Mouse (Mus musculus) kidney, adult 2 months (tissue): Measurements from ENCODE around the gene Selenom. TPM values are rescaled to one million over a fixed set of nuclear protein-coding genes. Genes with fewer than 3 reads are reported as not detected.
A peak's percentile ranks its signal among the peaks of the same experiment; 100 is the strongest.

Source experiments
- DNase-seq: peaks from one replicate; pipeline ENCODE4 v3.0.0; 2021
- H3K27ac ChIP-seq: fragments of 200-500 bp; 2 replicates; pipeline ENCODE4 v1.5.1; 2012; ENCODE audit warnings: low read depth, low read length, control low read depth, inconsistent platforms; ENCODE audit not compliant: insufficient read depth
- H3K27me3 ChIP-seq: fragments of 200-500 bp; replicated peaks from 2 replicates; pipeline ENCODE4 v1.6.1; 2012; ENCODE audit warnings: mild to moderate bottlenecking, moderate library complexity, low read length, inconsistent platforms; ENCODE audit not compliant: control insufficient read depth, insufficient read depth
- H3K36me3 ChIP-seq: fragments of 200-500 bp; 2 replicates; pipeline ENCODE4 v1.6.1; 2012; ENCODE audit warnings: mild to moderate bottlenecking, moderate library complexity, low read length, inconsistent platforms; ENCODE audit not compliant: control insufficient read depth, insufficient read depth
- H3K4me1 ChIP-seq: fragments of 200-500 bp; 2 replicates; pipeline ENCODE4 v1.6.1; 2011; ENCODE audit warnings: low read length; ENCODE audit not compliant: control insufficient read depth, insufficient read depth
- H3K4me3 ChIP-seq: fragments of 200-500 bp; 2 replicates; pipeline ENCODE4 v1.5.1; 2011; ENCODE audit warnings: mild to moderate bottlenecking, low read depth, low read length, control low read depth; ENCODE audit not compliant: insufficient read depth
- CTCF ChIP-seq: fragments of 200-500 bp; conservative IDR thresholded peaks from 2 replicates; pipeline ENCODE4 v1.5.1; 2011; ENCODE audit warnings: low read depth, mild to moderate bottlenecking, control low read depth, low read length, moderate library complexity, mixed read lengths; ENCODE audit not compliant: insufficient read depth, insufficient read length
- POLR2A ChIP-seq: fragments of 200-500 bp; IDR thresholded peaks from one replicate; pipeline ENCODE4 v1.6.1; 2011; ENCODE audit warnings: low read depth, low read length, control low read depth
- WGBS: fragments of 180-500 bp; shearing (Covaris S2); methylation state at CpG from one replicate; pipeline ENCODE4 v1.1.7; 2018; 5-methylcytosine and 5-hydroxymethylcytosine counted together
- polyA plus RNA-seq: library from polyadenylated mRNA; depleted of rRNA; stranded (reverse); fragments of >200 nt; gene quantifications from 2 replicates; pipeline ENCODE4 v1.2.3, GENCODE M21; 2012

Selenom gene
- polyA plus RNA-seq, 1 experiment: 136 TPM

DNA sequence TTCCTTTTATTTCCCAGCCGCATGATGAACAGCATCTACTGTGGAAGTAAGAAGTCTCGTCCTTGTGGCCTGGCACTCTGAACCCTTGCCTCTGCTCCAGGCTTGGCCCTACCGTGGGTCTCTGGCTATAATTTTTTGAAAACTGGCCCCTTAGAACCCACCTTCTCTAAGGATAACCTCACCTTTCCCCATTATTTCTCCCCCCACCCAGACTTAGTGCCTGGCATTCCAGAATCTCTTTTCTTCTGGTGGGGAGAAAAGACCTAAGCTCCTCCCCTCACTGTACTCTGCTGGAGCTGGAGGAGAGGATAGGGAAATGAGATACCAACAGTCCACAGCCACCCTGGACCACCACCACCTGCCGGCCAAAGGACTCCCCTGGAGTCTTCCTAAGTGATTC, 732 bp downstream of the Selenom start:
- peak overlapping the region; percentile 68 for H3K4me3 ChIP-seq
- DNase-seq: no peak
- 10% methylated on average over 4 of the region's 4 CpGs for WGBS
- TF ChIP-seq CTCF: no peak
- TF ChIP-seq POLR2A: no peak
- H3K27me3 ChIP-seq: no peaks in the 10 kb centered on the region
- H3K36me3 ChIP-seq: peaks cover 2% of the 10 kb centered on the region; the same call in 1 of the 2 replicates
- H3K27ac ChIP-seq: 0 out of 2 replicates have a peak overlapping the region, but pooled peaks have one; percentile 14
- H3K4me1 ChIP-seq: peaks cover 10% of the 10 kb centered on the region

DNA sequence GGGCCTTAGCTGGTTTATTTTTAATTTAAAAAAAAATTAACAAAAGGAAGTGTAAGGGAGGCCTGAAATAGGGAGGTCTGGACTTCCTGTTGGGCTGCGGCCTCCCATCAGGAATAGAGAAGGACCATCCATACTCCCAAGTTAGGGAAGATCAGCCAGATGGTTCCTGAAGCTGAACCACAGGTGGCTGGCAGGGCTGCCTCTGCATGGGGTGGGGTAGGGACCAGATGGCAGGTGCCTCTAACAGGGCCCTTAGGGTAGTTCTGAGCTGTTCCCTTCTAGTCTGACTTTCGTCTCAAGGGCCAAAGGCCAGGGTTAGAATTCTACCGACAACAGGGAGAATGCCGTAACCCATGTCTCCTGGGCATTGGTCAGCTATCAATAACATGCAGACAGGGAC, 1.2 kb downstream of the Selenom start:
- 47% methylated on average over 4 of the region's 4 CpGs for WGBS
- no peaks in the 10 kb centered on the region for H3K27me3 ChIP-seq
- TF ChIP-seq CTCF (no peak), POLR2A (no peak)
- peaks cover 4% of the 10 kb centered on the region for H3K36me3 ChIP-seq
- no peak for DNase-seq
- peak overlapping the region; percentile 68 for H3K4me3 ChIP-seq
- no peak overlapping the region for H3K27ac ChIP-seq
- peaks cover 9% of the 10 kb centered on the region for H3K4me1 ChIP-seq

DNA sequence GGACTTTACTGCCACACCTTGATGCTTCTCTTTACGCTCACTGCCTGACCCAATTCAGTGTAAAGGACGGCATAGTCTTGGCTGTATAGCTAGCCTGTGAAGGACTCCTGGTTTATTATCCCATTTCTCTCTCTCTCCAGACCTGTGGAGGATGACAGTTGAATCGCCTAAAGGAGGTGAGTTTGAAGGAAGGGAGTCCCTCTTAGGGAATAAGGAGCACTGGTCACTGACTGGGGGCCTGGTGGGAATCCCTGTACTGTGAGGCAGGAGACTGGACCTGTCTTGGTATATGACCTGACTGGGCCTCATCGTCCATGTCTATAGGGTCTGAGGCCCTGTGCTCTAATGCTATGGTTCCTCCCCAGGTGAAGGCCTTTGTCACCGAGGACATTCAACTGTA, 1.6 kb downstream of the Selenom start:
- DNase-seq: no peak
- H3K27ac ChIP-seq: no peak overlapping the region
- WGBS: 80% methylated on average over 5 of the region's 5 CpGs
- H3K27me3 ChIP-seq: no peaks in the 10 kb centered on the region
- no peak overlapping the region for H3K4me3 ChIP-seq
- peaks cover 5% of the 10 kb centered on the region for H3K36me3 ChIP-seq
- peaks cover 9% of the 10 kb centered on the region for H3K4me1 ChIP-seq
- no peak for TF ChIP-seq CTCF

DNA sequence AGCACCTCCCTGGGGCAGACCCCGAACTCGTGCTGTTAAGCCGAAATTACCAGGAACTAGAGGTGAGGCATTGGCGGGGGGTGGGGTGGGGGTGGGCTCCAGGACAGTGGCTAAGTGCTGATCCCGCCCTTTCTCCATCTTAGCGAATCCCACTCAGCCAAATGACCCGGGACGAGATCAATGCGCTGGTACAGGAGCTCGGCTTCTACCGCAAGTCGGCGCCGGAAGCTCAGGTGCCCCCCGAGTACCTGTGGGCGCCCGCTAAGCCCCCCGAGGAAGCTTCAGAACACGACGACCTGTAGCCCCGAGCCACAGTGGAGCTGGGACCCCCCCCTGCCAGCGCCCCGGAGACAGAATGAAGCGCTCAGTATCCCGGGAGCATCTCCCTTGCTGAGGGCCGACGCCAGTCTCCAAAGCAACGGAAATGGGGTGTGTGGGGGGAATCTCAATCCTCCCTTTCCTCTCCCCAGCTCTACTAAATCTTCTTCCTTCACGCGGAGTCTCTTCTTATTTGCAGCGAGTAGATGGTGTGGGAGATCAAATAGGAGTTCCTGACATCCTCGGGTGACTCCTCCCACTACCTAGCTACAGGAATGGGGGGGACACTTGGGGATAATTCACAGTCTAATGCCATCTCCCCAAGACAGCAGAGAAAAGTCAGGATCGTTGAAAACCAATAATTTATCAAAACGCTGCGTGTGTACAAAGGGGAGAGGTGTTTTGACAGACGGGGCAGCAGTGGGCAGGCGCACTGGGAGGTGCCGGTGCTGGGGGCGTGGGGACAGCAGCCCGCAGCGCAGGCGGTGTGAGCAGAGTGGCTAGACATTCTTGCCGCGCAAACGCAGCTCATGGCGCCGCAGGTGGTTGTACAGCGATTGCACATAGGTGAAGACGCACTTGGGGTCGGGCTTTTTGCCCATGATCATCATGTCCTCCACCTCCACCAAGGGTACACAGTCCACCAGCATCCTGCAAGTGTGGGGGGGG, 2.7 kb downstream of the Selenom start:
- no peak overlapping the region for H3K27ac ChIP-seq
- DNase-seq: peak; percentile 59
- 5% methylated on average over 50 of the region's 50 CpGs for WGBS
- H3K27me3 ChIP-seq: no peaks in the 10 kb centered on the region
- TF ChIP-seq POLR2A: peak; percentile 80
- no peak for TF ChIP-seq CTCF
- H3K4me1 ChIP-seq: peaks cover 9% of the 10 kb centered on the region
- peaks cover 13% of the 10 kb centered on the region for H3K36me3 ChIP-seq
- H3K4me3 ChIP-seq: no peak overlapping the region

DNA sequence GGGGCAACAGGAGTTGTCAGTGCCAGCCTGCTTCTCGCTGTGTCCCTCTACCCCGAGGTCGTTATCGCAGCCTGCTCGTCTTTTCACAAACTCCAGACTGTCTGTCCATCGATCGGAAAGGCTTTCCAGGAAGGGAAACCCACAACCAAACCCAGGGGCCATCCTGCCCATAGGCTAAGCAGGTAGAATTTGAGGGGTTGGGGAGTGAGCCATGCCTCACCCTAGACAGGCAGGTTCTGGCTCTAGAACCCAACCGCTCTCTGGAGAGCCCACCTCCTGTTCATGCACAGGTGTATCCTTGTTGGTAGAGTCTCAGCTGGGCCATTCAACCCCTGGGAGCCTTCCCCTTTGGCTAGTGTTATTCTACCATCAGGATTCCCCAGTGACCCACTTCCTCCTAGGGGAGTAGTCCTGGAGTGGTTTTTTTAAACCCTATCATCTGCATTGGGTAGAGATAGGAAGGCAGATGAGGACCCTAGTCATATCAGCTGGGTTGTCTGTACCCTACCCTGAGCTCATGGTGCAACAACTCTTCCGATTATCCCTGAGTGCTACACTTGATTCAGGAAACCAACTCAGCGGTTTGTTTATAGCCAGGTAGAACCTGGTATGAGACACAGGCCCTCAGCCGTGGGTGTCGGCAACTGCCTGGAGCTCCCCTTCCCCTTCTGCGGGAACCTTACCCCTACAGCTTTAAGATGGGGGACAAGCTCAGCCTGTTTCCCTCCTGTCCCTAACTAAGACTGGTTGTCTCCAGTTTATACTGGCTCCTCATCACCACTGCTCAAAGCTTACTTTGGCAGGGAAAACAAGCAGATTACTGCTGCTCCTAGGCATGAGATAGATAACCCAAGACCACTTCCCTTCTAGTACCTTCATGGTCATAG, 3.6 kb downstream of the Selenom start:
- no peak for DNase-seq
- Histone ChIP-seq H3K36me3 (peaks cover 17% of the 10 kb centered on the region), H3K27me3 (no peaks in the 10 kb centered on the region), H3K4me3 (no peak overlapping the region), H3K27ac (no peak overlapping the region), H3K4me1 (peaks cover 9% of the 10 kb centered on the region)
- 36% methylated on average over 13 of the region's 13 CpGs for WGBS
- no peak for TF ChIP-seq CTCF
- peak; percentile 8 for TF ChIP-seq POLR2A

DNA sequence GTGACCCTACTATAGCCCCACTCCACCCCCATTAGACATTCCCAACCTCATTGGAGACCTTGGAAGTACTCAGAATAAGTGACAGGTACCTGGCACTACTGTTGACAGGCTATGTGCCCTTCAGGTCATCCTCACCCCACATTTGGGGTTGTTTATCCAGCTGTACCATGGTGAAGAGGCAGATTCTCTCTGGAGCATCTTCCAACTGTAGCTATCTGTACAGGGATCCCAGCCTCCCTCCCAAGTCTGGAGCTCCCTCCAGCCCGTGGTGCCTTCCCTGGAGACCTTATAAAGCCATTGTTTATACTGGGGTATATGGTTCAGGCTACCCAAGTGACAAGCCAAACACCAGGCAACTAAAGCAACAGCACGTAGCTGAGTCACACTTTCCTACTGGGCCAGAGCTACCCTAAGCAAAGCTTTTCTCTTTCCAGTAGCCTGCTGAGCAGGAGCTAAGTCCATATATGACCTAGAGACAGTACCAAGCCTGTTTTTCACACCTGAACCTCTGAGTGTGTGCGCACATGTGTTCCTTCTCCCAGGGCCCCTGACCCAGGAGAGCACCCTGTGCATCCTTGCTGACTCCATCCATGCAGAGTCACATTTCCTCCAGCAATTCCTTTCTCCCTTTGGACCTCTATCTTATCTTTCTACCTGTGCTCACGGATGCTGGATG, 4.7 kb downstream of the Selenom start:
- Histone ChIP-seq H3K27ac (no peak overlapping the region), H3K4me3 (no peak overlapping the region), H3K36me3 (peaks cover 17% of the 10 kb centered on the region), H3K4me1 (peaks cover 9% of the 10 kb centered on the region), H3K27me3 (no peaks in the 10 kb centered on the region)
- no peak for DNase-seq
- TF ChIP-seq POLR2A: no peak
- no peak for TF ChIP-seq CTCF
- WGBS: 71% methylated on average over 4 of the region's 4 CpGs
